Mouse (Mus musculus): ENCODE data around the gene Gnpat. TPM values are rescaled to one million over a fixed set of nuclear protein-coding genes. Genes with fewer than 3 reads are reported as not detected.

Gnpat gene
- polyA plus RNA-seq, 1 experiment from 2014 or later = 89.5 TPM

- ATAC-seq (replicated peaks) = no peak
- Histone ChIP-seq H3K9ac (replicated peaks) (no peak overlapping the region), H3K27ac (replicated peaks) (no peak overlapping the region), H3K27me3 (no peaks in the 10 kb centered on the region), H3K36me3 (peaks cover 3% of the 10 kb centered on the region; the same call in 1 of the 2 replicates), H3K9me3 (no peaks in the 10 kb centered on the region), H3K4me2 (replicated peaks) (no peak overlapping the region), H3K4me1 (peaks cover 4% of the 10 kb centered on the region), H3K4me3 (no peak overlapping the region)
- 87% methylated on average over 5 of the region's 5 CpGs for WGBS
Measured at GRCm38 (mm10) chr8:124935116-124935515, 72.3 kb downstream of the Gnpat start.

- ATAC-seq (replicated peaks) = no peak
Measured at GRCm38 (mm10) chr8:124936699-124937098, 73.9 kb downstream of the Gnpat start.

GRCm38 (mm10) chr8:124937293-124937692, 74.5 kb downstream of the Gnpat start:
- Histone ChIP-seq H3K9ac (replicated peaks) (no peak overlapping the region), H3K27me3 (no peaks in the 10 kb centered on the region), H3K36me3 (peaks cover 3% of the 10 kb centered on the region; the same call in 1 of the 2 replicates), H3K27ac (replicated peaks) (no peak overlapping the region), H3K4me3 (no peak overlapping the region), H3K4me1 (no peaks in the 10 kb centered on the region), H3K9me3 (no peaks in the 10 kb centered on the region), H3K4me2 (replicated peaks) (no peak overlapping the region)
- 94% methylated on average over 4 of the region's 4 CpGs for WGBS
- no peak for ATAC-seq (replicated peaks)

More at GRCm38 (mm10) chr8:124936699-124937098, 73.9 kb downstream of the Gnpat start:
- Histone ChIP-seq H3K27me3 (no peaks in the 10 kb centered on the region), H3K36me3 (peaks cover 3% of the 10 kb centered on the region; the same call in 1 of the 2 replicates), H3K9me3 (no peaks in the 10 kb centered on the region), H3K4me2 (replicated peaks) (no peak overlapping the region), H3K9ac (replicated peaks) (no peak overlapping the region), H3K27ac (replicated peaks) (no peak overlapping the region), H3K4me3 (no peak overlapping the region), H3K4me1 (no peaks in the 10 kb centered on the region)
- 97% methylated on average over 10 of the region's 10 CpGs for WGBS

Other genes starting within 250 kb of the Gnpat start
- 27.6 and 28.5 TPM in 2 replicates for gene 2310022B05Rik, start 199.7 kb upstream of the Gnpat start, polyA plus RNA-seq (2015; fragmentation: Nextera tagmentation; extraction: Ambion mirVana)
- gene Ttc13, start 141.1 kb upstream of the Gnpat start, polyA plus RNA-seq (2015; fragmentation: Nextera tagmentation; extraction: Ambion mirVana) = 56.7 and 59.2 TPM in 2 replicates
- 32.0 and 32.1 TPM in 2 replicates for gene Arv1, start 140.9 kb upstream of the Gnpat start, polyA plus RNA-seq (2015; fragmentation: Nextera tagmentation; extraction: Ambion mirVana)
- 0.18 and 0.46 TPM in 2 replicates for gene Fam89a, start 111.2 kb upstream of the Gnpat start, polyA plus RNA-seq (2015; fragmentation: Nextera tagmentation; extraction: Ambion mirVana)
- 23.9 and 26.0 TPM in 2 replicates for gene Trim67, start 69.9 kb upstream of the Gnpat start, polyA plus RNA-seq (2015; fragmentation: Nextera tagmentation; extraction: Ambion mirVana)
- gene 2810004N23Rik, start 87 bp downstream of the Gnpat start, polyA plus RNA-seq (2015; fragmentation: Nextera tagmentation; extraction: Ambion mirVana) = 34.0 and 40.5 TPM in 2 replicates
- 14.4 and 15.5 TPM in 2 replicates for gene Exoc8, start 34.7 kb downstream of the Gnpat start, polyA plus RNA-seq (2015; fragmentation: Nextera tagmentation; extraction: Ambion mirVana)
- 11.9 and 12.0 TPM in 2 replicates for gene Sprtn, start 34.9 kb downstream of the Gnpat start, polyA plus RNA-seq (2015; fragmentation: Nextera tagmentation; extraction: Ambion mirVana)
- gene Egln1, start 86.3 kb downstream of the Gnpat start, polyA plus RNA-seq (2015; fragmentation: Nextera tagmentation; extraction: Ambion mirVana) = 20.0 and 20.9 TPM in 2 replicates
- gene Tsnax, start 150.0 kb downstream of the Gnpat start, polyA plus RNA-seq (2015; fragmentation: Nextera tagmentation; extraction: Ambion mirVana) = 148 and 159 TPM in 2 replicates
- 1.2 TPM in 2 replicates for gene Disc1, start 191.2 kb downstream of the Gnpat start, polyA plus RNA-seq (2015; fragmentation: Nextera tagmentation; extraction: Ambion mirVana)

All from forebrain, embryonic 15.5 days (tissue).